Mouse (Mus musculus) heart, embryonic 10.5 days (tissue): ENCODE data around the gene Henmt1. TPM values are rescaled to one million over a fixed set of nuclear protein-coding genes. Genes with fewer than 3 reads are reported as not detected.

Source experiments
- DNase-seq: peaks from one replicate; pipeline ENCODE4 v3.0.0-alpha.2; 2017; ENCODE audit warnings: low spot score
- H3K27ac ChIP-seq: fragments of 300-500 bp; sonication (generic); 2 replicates; pipeline ENCODE4 v1.5.1; 2016; ENCODE audit warnings: mild to moderate bottlenecking
- H3K27me3 ChIP-seq: fragments of 300-500 bp; sonication (generic); 2 replicates; pipeline ENCODE4 v1.6.1; 2016; ENCODE audit warnings: mild to moderate bottlenecking; ENCODE audit not compliant: poor library complexity, insufficient read depth, severe bottlenecking
- H3K36me3 ChIP-seq: fragments of 300-500 bp; sonication (generic); 2 replicates; pipeline ENCODE4 v1.6.1; 2016; ENCODE audit warnings: mild to moderate bottlenecking, moderate library complexity
- H3K4me1 ChIP-seq: fragments of 300-500 bp; sonication (generic); 2 replicates; pipeline ENCODE4 v1.6.1; 2016; ENCODE audit warnings: mild to moderate bottlenecking
- H3K4me3 ChIP-seq: fragments of 300-500 bp; sonication (generic); 2 replicates; pipeline ENCODE4 v1.5.1; 2016; ENCODE audit warnings: mild to moderate bottlenecking, moderate library complexity
- H3K9me3 ChIP-seq: fragments of 300-500 bp; sonication (generic); 2 replicates; pipeline ENCODE4 v1.6.1; 2016; ENCODE audit warnings: mild to moderate bottlenecking, moderate library complexity
- WGBS: fragments of 180-500 bp; shearing (Covaris S2); methylation state at CpG from one replicate; pipeline ENCODE4 v1.1.7; 2016; 5-methylcytosine and 5-hydroxymethylcytosine counted together
- polyA plus RNA-seq: library from polyadenylated mRNA; unstranded; fragments of >200 nt; fragmentation: Nextera tagmentation; extraction: Ambion mirVana; gene quantifications from 2 replicates; pipeline ENCODE4 v1.2.1, GENCODE M21; 2016

The Henmt1 gene
- 0.18 and 0.33 TPM in 2 replicates for polyA plus RNA-seq

GRCm38 (mm10) chr3:108939573-108939972, at the start of gene Henmt1:
TSS of gene Henmt1 (plus strand) at chr3:108939873.
- WGBS, result 84% methylated on average over 5 of the region's 5 CpGs
- Histone ChIP-seq H3K9me3 (no peaks in the 10 kb centered on the region), H3K27ac (peak within 1 kb of the TSS; percentile 49), H3K4me1 (0 out of 2 replicates have a peak, but pooled peaks cover 5% of the 10 kb centered on the region), H3K4me3 (peak within 1 kb of the TSS; percentile 57), H3K27me3 (peaks cover 11% of the 10 kb centered on the region; the same call in 1 of the 2 replicates), H3K36me3 (no peaks in the 10 kb centered on the region)
- no peak for DNase-seq

- Histone ChIP-seq H3K27me3 (no peaks in the 10 kb centered on the region), H3K4me1 (peaks cover 27% of the 10 kb centered on the region), H3K27ac (no peak within 1 kb of the TSS), H3K36me3 (no peaks in the 10 kb centered on the region), H3K4me3 (no peak within 1 kb of the TSS), H3K9me3 (no peaks in the 10 kb centered on the region)
- WGBS, result 92% methylated on average over 1 of the region's 1 CpGs
- DNase-seq, result no peak
Observed at GRCm38 (mm10) chr3:108889908-108890307, 49.8 kb upstream of the Henmt1 start, which contains the start of gene Fndc7. TSS of gene Fndc7 (minus strand) at chr3:108890008.

GRCm38 (mm10) chr3:108892080-108892479, 47.6 kb upstream of the Henmt1 start:
- Histone ChIP-seq H3K27me3 (no peaks in the 10 kb centered on the region), H3K36me3 (no peaks in the 10 kb centered on the region), H3K9me3 (no peaks in the 10 kb centered on the region), H3K27ac (no peak overlapping the region), H3K4me3 (no peak overlapping the region), H3K4me1 (peaks cover 5% of the 10 kb centered on the region; the same call in 1 of the 2 replicates)
- WGBS, result 77% methylated on average over 1 of the region's 1 CpGs
- peak; percentile 62 for DNase-seq

- 66% methylated on average over 4 of the region's 4 CpGs for WGBS
- Histone ChIP-seq H3K36me3 (no peaks in the 10 kb centered on the region), H3K4me1 (no peaks in the 10 kb centered on the region)
Observed at GRCm38 (mm10) chr3:108892914-108893313, 46.8 kb upstream of the Henmt1 start.

GRCm38 (mm10) chr3:108898640-108899039, 41.0 kb upstream of the Henmt1 start:
- peaks cover 30% of the 10 kb centered on the region for H3K36me3 ChIP-seq
- no peak overlapping the region for H3K27ac ChIP-seq
- H3K4me1 ChIP-seq, result no peaks in the 10 kb centered on the region
- 94% methylated on average over 4 of the region's 4 CpGs for WGBS
- no peaks in the 10 kb centered on the region for H3K27me3 ChIP-seq
- H3K9me3 ChIP-seq, result no peaks in the 10 kb centered on the region
- DNase-seq, result no peak
- no peak overlapping the region for H3K4me3 ChIP-seq

More at GRCm38 (mm10) chr3:108892914-108893313, 46.8 kb upstream of the Henmt1 start:
- no peak overlapping the region for H3K27ac ChIP-seq
- DNase-seq, result no peak
- H3K27me3 ChIP-seq, result no peaks in the 10 kb centered on the region
- no peak overlapping the region for H3K4me3 ChIP-seq
- no peaks in the 10 kb centered on the region for H3K9me3 ChIP-seq

GRCm38 (mm10) chr3:108900147-108900546, 39.5 kb upstream of the Henmt1 start:
- peaks cover 45% of the 10 kb centered on the region for H3K36me3 ChIP-seq
- DNase-seq, result no peak
- H3K27me3 ChIP-seq, result no peaks in the 10 kb centered on the region
- H3K4me3 ChIP-seq, result no peak overlapping the region
- 82% methylated on average over 3 of the region's 3 CpGs for WGBS
- no peaks in the 10 kb centered on the region for H3K4me1 ChIP-seq
- H3K9me3 ChIP-seq, result no peaks in the 10 kb centered on the region
- H3K27ac ChIP-seq, result no peak overlapping the region

GRCm38 (mm10) chr3:108900681-108901080, 39.0 kb upstream of the Henmt1 start:
- Histone ChIP-seq H3K4me3 (no peak overlapping the region), H3K36me3 (peaks cover 51% of the 10 kb centered on the region), H3K4me1 (no peaks in the 10 kb centered on the region), H3K27ac (no peak overlapping the region), H3K9me3 (no peaks in the 10 kb centered on the region), H3K27me3 (no peaks in the 10 kb centered on the region)
- DNase-seq, result no peak
- 77% methylated on average over 5 of the region's 5 CpGs for WGBS

GRCm38 (mm10) chr3:108902038-108902437, 37.6 kb upstream of the Henmt1 start:
- H3K4me3 ChIP-seq, result no peak overlapping the region
- no peak for DNase-seq
- WGBS, result 50% methylated on average over 2 of the region's 2 CpGs
- H3K36me3 ChIP-seq, result peaks cover 63% of the 10 kb centered on the region
- no peaks in the 10 kb centered on the region for H3K27me3 ChIP-seq
- H3K4me1 ChIP-seq, result no peaks in the 10 kb centered on the region
- H3K27ac ChIP-seq, result no peak overlapping the region
- no peaks in the 10 kb centered on the region for H3K9me3 ChIP-seq

- H3K9me3 ChIP-seq, result no peaks in the 10 kb centered on the region
- no peaks in the 10 kb centered on the region for H3K27me3 ChIP-seq
- no peak for DNase-seq
- H3K4me1 ChIP-seq, result no peaks in the 10 kb centered on the region
- H3K36me3 ChIP-seq, result peaks cover 72% of the 10 kb centered on the region
- H3K4me3 ChIP-seq, result no peak overlapping the region
- 87% methylated on average over 6 of the region's 6 CpGs for WGBS
- no peak overlapping the region for H3K27ac ChIP-seq
Observed at GRCm38 (mm10) chr3:108902934-108903333, 36.7 kb upstream of the Henmt1 start.

GRCm38 (mm10) chr3:108910303-108911080, 29.2 kb upstream of the Henmt1 start:
- H3K9me3 ChIP-seq, result no peaks in the 10 kb centered on the region
- H3K27me3 ChIP-seq, result no peaks in the 10 kb centered on the region
- peak; percentile 78 for DNase-seq
- under 1% methylated on average over 32 of the region's 32 CpGs for WGBS
- H3K4me3 ChIP-seq, result peak overlapping the region; percentile 93
- H3K27ac ChIP-seq, result peak overlapping the region; percentile 98
- peaks cover 29% of the 10 kb centered on the region for H3K36me3 ChIP-seq
- H3K4me1 ChIP-seq, result peaks cover 7% of the 10 kb centered on the region; the same call in 1 of the 2 replicates

GRCm38 (mm10) chr3:108911081-108911547, 28.6 kb upstream of the Henmt1 start:
- Histone ChIP-seq H3K4me3 (peak overlapping the region; percentile 93), H3K4me1 (peaks cover 7% of the 10 kb centered on the region; the same call in 1 of the 2 replicates), H3K36me3 (peaks cover 23% of the 10 kb centered on the region), H3K27ac (peak overlapping the region; percentile 98), H3K9me3 (no peaks in the 10 kb centered on the region), H3K27me3 (no peaks in the 10 kb centered on the region)
- WGBS, result 1% methylated on average over 42 of the region's 44 CpGs
- DNase-seq, result peak; percentile 89

- peaks cover 17% of the 10 kb centered on the region for H3K36me3 ChIP-seq
- H3K4me1 ChIP-seq, result peaks cover 7% of the 10 kb centered on the region; the same call in 1 of the 2 replicates
- H3K9me3 ChIP-seq, result no peaks in the 10 kb centered on the region
- peak; percentile 99 for DNase-seq
- peak within 1 kb of the TSS; percentile 98 for H3K27ac ChIP-seq
- no peaks in the 10 kb centered on the region for H3K27me3 ChIP-seq
- WGBS, result under 1% methylated on average over 53 of the region's 53 CpGs
- peak within 1 kb of the TSS; percentile 93 for H3K4me3 ChIP-seq
Observed at GRCm38 (mm10) chr3:108911548-108912413, 27.9 kb upstream of the Henmt1 start, which contains the start of gene Prpf38b. TSS of gene Prpf38b (minus strand) at chr3:108911727.
